Mouse (Mus musculus) liver, embryonic 14.5 days (tissue): ENCODE results near the gene Myo1a. TPM values are rescaled to one million over a fixed set of nuclear protein-coding genes. Genes with fewer than 3 reads are reported as not detected.

Source experiments
- ATAC-seq: fragments of 200-750 bp; cut with Nextera tagmentation; 2 replicates; pipeline ENCODE4 v1.8.0; 2017; ENCODE audit warnings: moderate number of reproducible peaks, mild to moderate bottlenecking, moderate library complexity; ENCODE audit not compliant: insufficient read depth
- DNase-seq, 3 experiments: peaks; one replicate each; pipeline ENCODE4 v3.0.0-alpha.2; 2012 to 2013; ENCODE audit warnings: low read depth in 3 of 3, low spot score in 3 of 3
- H3K27ac ChIP-seq: fragments of 300-500 bp; sonication (generic); 2 replicates; pipeline ENCODE4 v1.5.1; 2014; ENCODE audit warnings: moderate library complexity, mild to moderate bottlenecking, control low read depth, inconsistent platforms
- H3K27me3 ChIP-seq: fragments of 300-500 bp; sonication (generic); 2 replicates; pipeline ENCODE4 v1.6.1; 2014; ENCODE audit warnings: mild to moderate bottlenecking, low read length, moderate library complexity; ENCODE audit not compliant: control insufficient read depth, insufficient read depth
- H3K36me3 ChIP-seq: fragments of 300-500 bp; sonication (generic); replicated peaks from 2 replicates; pipeline ENCODE4 v1.6.1; 2014; ENCODE audit warnings: low read depth; ENCODE audit not compliant: control insufficient read depth, insufficient read depth
- H3K4me1 ChIP-seq, 2 experiments: fragments of 200-500 bp in 1 of 2; fragments of 300-500 bp in 1 of 2; sonication (generic) in 1 of 2; replicated peaks; 2 replicates each; pipeline ENCODE4 v1.6.1; 2012 to 2014; ENCODE audit warnings: antibody characterized with exemption in 1 of 2, inconsistent platforms in 1 of 2, low read length in 1 of 2; ENCODE audit not compliant: control insufficient read depth in 2 of 2, insufficient read depth in 2 of 2
- H3K4me2 ChIP-seq: fragments of 300-500 bp; sonication (generic); 2 replicates; pipeline ENCODE4 v1.6.1; 2014; ENCODE audit warnings: low read depth, mild to moderate bottlenecking, control low read depth, moderate library complexity
- H3K4me3 ChIP-seq, 2 experiments: fragments of 200-500 bp in 1 of 2; fragments of 300-500 bp in 1 of 2; sonication (generic) in 1 of 2; 2 replicates each; pipeline ENCODE4 v1.5.1; 2012 to 2014; ENCODE audit warnings: low read depth in 2 of 2, low read length in 2 of 2, mild to moderate bottlenecking in 2 of 2, control low read depth in 1 of 2, inconsistent platforms in 1 of 2, moderate library complexity in 1 of 2; ENCODE audit not compliant: insufficient read depth in 1 of 2
- H3K9ac ChIP-seq: fragments of 300-500 bp; sonication (generic); replicated peaks from 2 replicates; pipeline ENCODE4 v1.6.1; 2014; ENCODE audit warnings: mild to moderate bottlenecking, control low read depth, moderate library complexity
- H3K9me3 ChIP-seq: fragments of 300-500 bp; sonication (generic); 2 replicates; pipeline ENCODE4 v1.6.1; 2016; ENCODE audit warnings: low read length, mixed read lengths; ENCODE audit not compliant: control insufficient read depth
- CTCF ChIP-seq: IDR thresholded peaks from 2 replicates; pipeline ENCODE4 v1.5.1; 2016; ENCODE audit warnings: antibody characterized with exemption, low read depth, control low read depth
- EP300 ChIP-seq: IDR thresholded peaks from 2 replicates; pipeline ENCODE4 v1.6.1; 2016; ENCODE audit warnings: antibody characterized with exemption, low read depth
- WGBS: fragments of 180-500 bp; shearing (Covaris S2); extraction: QIAGEN DNeasy Blood & Tissue Kit; methylation state at CpG from one replicate; pipeline ENCODE4 v1.1.7; 2014; ENCODE audit not compliant: insufficient replicate concordance; 5-methylcytosine and 5-hydroxymethylcytosine counted together
- polyA plus RNA-seq, 2 experiments: library from polyadenylated mRNA; depleted of rRNA in 1 of 2; stranded (reverse) in 1 of 2; unstranded in 1 of 2; fragments of >200 nt; fragmentation: Nextera tagmentation in 1 of 2; extraction: Ambion mirVana in 1 of 2; gene quantifications; 2 replicates each; pipeline versions ENCODE4 v1.2.1 to v1.2.3; 2012 to 2014

Myo1a gene
- polyA plus RNA-seq, 2 experiments = 0.06 to 0.30 TPM

DNA sequence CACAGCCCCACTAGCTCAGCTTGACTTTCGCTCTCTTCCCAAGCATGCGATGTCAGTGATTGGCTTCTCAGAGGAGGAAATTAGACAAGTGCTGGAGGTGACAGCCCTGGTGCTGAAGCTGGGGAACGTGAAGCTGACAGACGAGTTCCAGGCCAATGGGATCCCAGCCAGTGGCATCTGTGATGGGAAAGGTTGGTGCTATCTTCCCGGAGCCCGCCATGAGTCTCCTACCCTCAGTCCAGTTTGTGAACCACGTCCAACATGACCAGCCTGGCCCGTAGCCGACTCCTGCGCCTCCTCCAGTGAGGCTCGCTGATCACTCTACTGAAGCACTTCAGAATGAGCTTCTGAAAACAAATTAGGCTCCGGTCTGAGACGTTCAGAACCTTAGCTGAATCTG, 5.4 kb downstream of the Myo1a start:
- no peak overlapping the region for H3K4me3 ChIP-seq
- ATAC-seq = no peak
- no peak overlapping the region for H3K27ac ChIP-seq
- H3K9ac ChIP-seq = no peak overlapping the region
- no peak overlapping the region for H3K4me2 ChIP-seq
- H3K4me1 ChIP-seq = peaks cover 0 to 3% of the 10 kb centered on the region in 2 experiments; a peak in 2 of 4 replicates
- no peaks in the 10 kb centered on the region for H3K36me3 ChIP-seq
- H3K9me3 ChIP-seq = no peaks in the 10 kb centered on the region
- no peaks in the 10 kb centered on the region for H3K27me3 ChIP-seq
- TF ChIP-seq CTCF (no peak), EP300 (no peak)
- 68% methylated on average over 13 of the region's 13 CpGs for WGBS
- DNase-seq = no peak

GRCm38 (mm10) chr10:127712736-127713135, 7.8 kb downstream of the Myo1a start:
- no peaks in the 10 kb centered on the region for H3K4me1 ChIP-seq
- no peaks in the 10 kb centered on the region for H3K36me3 ChIP-seq
- 64% methylated on average over 6 of the region's 6 CpGs for WGBS
- H3K27ac ChIP-seq = no peak overlapping the region
- no peak for DNase-seq
- no peak for ATAC-seq
- no peaks in the 10 kb centered on the region for H3K9me3 ChIP-seq
- no peak overlapping the region for H3K4me2 ChIP-seq
- H3K27me3 ChIP-seq = no peaks in the 10 kb centered on the region
- no peak overlapping the region for H3K4me3 ChIP-seq
- no peak for TF ChIP-seq CTCF
- TF ChIP-seq EP300 = no peak
- H3K9ac ChIP-seq = no peak overlapping the region

DNA sequence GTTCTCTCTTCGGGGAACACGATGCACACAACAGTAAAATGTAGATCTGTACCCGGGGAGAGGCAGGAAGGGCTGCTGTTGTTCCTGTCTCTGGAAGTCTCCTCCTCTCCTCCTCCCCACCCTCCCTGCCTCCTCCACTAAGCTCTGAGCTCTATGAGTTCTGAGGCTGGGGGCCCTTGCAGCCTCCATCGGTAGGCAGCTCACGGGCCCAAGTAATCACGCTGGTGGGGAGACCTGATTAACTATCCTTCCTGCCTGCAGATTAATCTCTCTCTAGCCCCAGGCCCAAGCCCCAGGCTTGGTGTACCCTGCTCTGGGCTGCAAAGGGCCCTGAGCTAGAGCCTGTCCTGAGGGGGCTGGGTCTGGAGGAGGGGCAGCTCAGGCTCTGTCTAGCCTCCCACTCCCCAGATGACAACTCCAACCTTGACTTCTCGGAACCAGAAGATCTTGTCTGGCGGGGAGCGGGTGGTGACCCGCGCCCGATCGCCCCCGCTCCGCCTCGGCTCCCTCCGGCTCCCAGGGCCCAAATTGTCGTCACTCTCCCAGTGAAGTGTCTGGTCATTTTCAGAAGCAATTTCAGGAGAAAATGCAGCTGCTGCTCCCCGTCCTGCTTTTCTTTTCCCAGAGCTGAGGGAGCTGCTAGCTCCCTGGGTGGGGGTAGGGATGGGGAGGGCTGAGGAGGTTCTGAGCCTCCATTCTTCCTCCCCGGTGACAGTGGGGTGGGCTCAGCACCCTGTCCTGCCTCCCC, 16.9 kb downstream of the Myo1a start:
- H3K4me2 ChIP-seq = no peak overlapping the region
- no peak for DNase-seq
- no peaks in the 10 kb centered on the region for H3K9me3 ChIP-seq
- no peak for ATAC-seq
- no peak overlapping the region for H3K27ac ChIP-seq
- H3K9ac ChIP-seq = no peak overlapping the region
- H3K4me1 ChIP-seq = peaks cover 0 to 7% of the 10 kb centered on the region in 2 experiments; a peak in 2 of 4 replicates
- no peak for TF ChIP-seq EP300
- TF ChIP-seq CTCF = no peak
- peaks cover 17% of the 10 kb centered on the region for H3K27me3 ChIP-seq
- WGBS = 28% methylated on average over 20 of the region's 20 CpGs
- H3K4me3 ChIP-seq = no peak overlapping the region
- no peaks in the 10 kb centered on the region for H3K36me3 ChIP-seq

DNA sequence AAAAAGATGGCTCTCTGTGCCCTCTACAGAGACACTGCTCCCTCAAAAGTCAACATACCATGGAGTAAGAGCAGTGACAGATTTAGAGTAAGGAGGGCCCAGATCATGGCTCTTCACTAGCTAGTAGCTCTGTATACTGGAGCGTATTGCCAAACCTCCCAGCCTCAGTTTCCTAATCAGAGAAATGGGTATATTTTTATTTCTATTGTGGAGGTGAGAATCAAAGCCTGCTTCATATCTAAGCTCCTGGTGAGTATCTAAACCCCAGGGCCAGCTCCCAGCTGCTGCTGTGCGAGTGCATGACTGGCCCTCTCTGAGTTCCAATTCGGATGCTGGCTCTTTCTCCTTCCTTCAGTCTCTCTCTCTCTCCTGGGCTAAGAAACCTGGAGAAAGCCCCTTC, 19.2 kb downstream of the Myo1a start, which contains the start of gene Tac2:
Gene Tac2 (plus strand): TSS at position 301 of the 400 bp plus-strand sequence.
- H3K27ac ChIP-seq = no peak within 1 kb of the TSS
- WGBS = 69% methylated on average over 3 of the region's 3 CpGs
- H3K4me2 ChIP-seq = peak within 1 kb of the TSS; percentile 32
- no peak for TF ChIP-seq CTCF
- TF ChIP-seq EP300 = no peak
- H3K36me3 ChIP-seq = no peaks in the 10 kb centered on the region
- H3K4me1 ChIP-seq = peaks cover 13 to 24% of the 10 kb centered on the region in 2 experiments
- ATAC-seq = no peak
- H3K9ac ChIP-seq = no peak within 1 kb of the TSS; the same call in 1 of the 2 replicates
- DNase-seq = no peak
- H3K4me3 ChIP-seq = peak within 1 kb of the TSS in 1 of 2 experiments; percentile 7; a peak in 1 of 4 replicates
- no peaks in the 10 kb centered on the region for H3K9me3 ChIP-seq
- H3K27me3 ChIP-seq = peaks cover 17% of the 10 kb centered on the region

- peak overlapping the region; percentile 32 for H3K4me2 ChIP-seq
- peaks cover 17% of the 10 kb centered on the region for H3K27me3 ChIP-seq
- no peak overlapping the region for H3K27ac ChIP-seq
- TF ChIP-seq CTCF (no peak), EP300 (no peak)
- H3K9me3 ChIP-seq = no peaks in the 10 kb centered on the region
- H3K4me3 ChIP-seq = peak overlapping the region in 1 of 2 experiments; percentile 7; a peak in 1 of 4 replicates
- H3K4me1 ChIP-seq = peaks cover 23 to 34% of the 10 kb centered on the region in 2 experiments
- no peaks in the 10 kb centered on the region for H3K36me3 ChIP-seq
- peak; percentile 69 for ATAC-seq
- 68% methylated on average over 4 of the region's 4 CpGs for WGBS
- no peak overlapping the region; the same call in 1 of the 2 replicates for H3K9ac ChIP-seq
- DNase-seq = no peak
Measured at GRCm38 (mm10) chr10:127725136-127725535, 20.2 kb downstream of the Myo1a start.
